In genomic region chr11:101069391-101070188, GRCm38 (mm10) we compare ENCODE assay signal across 8 mouse cellular contexts. TPM values are rescaled to one million over a fixed set of nuclear protein-coding genes. Genes with fewer than 3 reads are reported as not detected.
A peak's percentile ranks its signal among the peaks of the same experiment; 100 is the strongest.
DNase-seq lines count a peak whose midpoint lies in the region; ATAC-seq lines count a peak whose summit lies in the region.

Naglu (plus strand) TSS chr11:101070012.

- ATAC-seq in inflammation-experienced regulatory T-cells, adult 6 months: peak; percentile 93

- peaks cover 46% of the 10 kb centered on the region for H3K36me3 ChIP-seq in megakaryocyte, embryonic 14.5 days (replicated peaks; ENCODE audit: low read length)

- H3K4me1 ChIP-seq in megakaryocyte, embryonic 14.5 days: peaks cover 89% of the 10 kb centered on the region

- intact Hi-C loops in gastrocnemius, postnatal 14 days (cut with DNase I; ENCODE audit: low total_unique reads): no loop called here

- H3K9me3 ChIP-seq in megakaryocyte, embryonic 14.5 days: 0 out of 2 replicates have a peak, but pooled peaks cover 4% of the 10 kb centered on the region

- H3K4me3 ChIP-seq in megakaryocyte, embryonic 14.5 days (replicated peaks): peak within 1 kb of the TSS; percentile 96

- DNase-seq in adrenal gland, adult 18-20 months (ENCODE audit: low spot score in 2 of 2): peak; percentile 93 to 94
- DNase-seq in embryo, embryonic 10.5 days (ENCODE audit: low spot score): peak; percentile 96
- peak; percentile 98 for DNase-seq in gastrocnemius, postnatal 14 days
- DNase-seq in left cerebral cortex, adult 9 months (ENCODE audit: low spot score in 2 of 2): peak; percentile 84 to 95
- peak; percentile 95 to 97 for DNase-seq in right cerebral cortex, adult 2 months (ENCODE audit: low spot score in 2 of 2)
- peak; percentile 85 for DNase-seq in urinary bladder, postnatal 10 days (ENCODE audit: low spot score)

- H3K27me3 ChIP-seq in megakaryocyte, embryonic 14.5 days (replicated peaks): peaks cover 8% of the 10 kb centered on the region

RNA-seq across cellular contexts. Expression of gene Naglu, which starts in this region (rescaled TPM):
- 10 to 100 TPM; 25.8 to 39.0 TPM for total RNA-seq in adrenal gland, adult 18-20 months (2021)
- 1 to 10 TPM; 6.2 to 7.4 TPM for total RNA-seq in gastrocnemius, postnatal 14 days (2021)
- 1 to 10 TPM; 4.4 to 7.3 (median 5.7) TPM for polyA plus RNA-seq in inflammation-experienced regulatory T-cells, adult 6 months (2017; shearing (Covaris generic))
- polyA plus RNA-seq in megakaryocyte, embryonic 14.5 days (2012; ENCODE audit: insufficient read depth, low replicate concordance): 30.7 and 32.1 TPM in 2 replicates

Comparison
In these comparisons a context has a peak if more than half of its experiments do, and no peak if none do; other contexts are left out.
1. Peak in every context shown above with its lines: DNase-seq, ATAC-seq and H3K4me3 ChIP-seq.